ENCODE assay signal across 8 mouse cellular contexts in genomic region chr15:100669337-100669736, GRCm38 (mm10). TPM values are rescaled to one million over a fixed set of nuclear protein-coding genes. Genes with fewer than 3 reads are reported as not detected.
DNase-seq lines count a peak whose midpoint lies in the region; ATAC-seq and TF ChIP-seq lines count a peak whose summit lies in the region.

Gene Bin2, minus strand, starts transcription at chr15:100669553.

- peak; percentile 90 for DNase-seq in CD4-positive helper T cell, adult 2 months (ENCODE audit: low read depth, low spot score)
- no peak for DNase-seq in Patski (ENCODE audit: low read depth, low spot score)
- peak; percentile 94 for DNase-seq in induced T-regulatory cell, adult 2 months (ENCODE audit: low read depth)
- no peak for DNase-seq in left cerebral cortex, adult 18-20 months (ENCODE audit: low spot score in 2 of 2)
- no peak for DNase-seq in kidney, postnatal 25 days
- DNase-seq in forebrain, embryonic 11.5 days (ENCODE audit: low spot score), result no peak
- DNase-seq in retina, postnatal 1 day, result no peak

- no peaks in the 10 kb centered on the region for H3K27me3 ChIP-seq in Patski
- H3K27me3 ChIP-seq in forebrain, embryonic 11.5 days (ENCODE audit: control insufficient read depth, insufficient read depth, low read length), result no peaks in the 10 kb centered on the region

- in situ Hi-C loops in Patski (cut with MboI; ENCODE audit: low pct_unique_long_range_greater_than_20kb), result no loop called here

- CTCF ChIA-PET in Patski (lab: Charles Lee), result no interaction called here

- 95% methylated on average over 20 of the region's 20 CpGs for WGBS in forebrain, embryonic 11.5 days

- no peak within 1 kb of the TSS for H3K4me2 ChIP-seq in forebrain, embryonic 11.5 days (ENCODE audit: low read depth, low read length, severe bottlenecking)

- H3K4me3 ChIP-seq in forebrain, embryonic 11.5 days (ENCODE audit: low read depth, low read length), result no peak within 1 kb of the TSS

- no peaks in the 10 kb centered on the region; the same call in 1 of the 2 replicates for H3K4me1 ChIP-seq in forebrain, embryonic 11.5 days (replicated peaks; ENCODE audit: control insufficient read depth, insufficient read depth, low read length)

- POLR2A ChIA-PET in Patski (lab: Charles Lee), result no interaction called here

- TF ChIP-seq CTCF in Patski (IDR thresholded peaks at IDR 0.05), result no peak

- H3K9ac ChIP-seq in forebrain, embryonic 11.5 days (ENCODE audit: low read length), result no peak within 1 kb of the TSS

- H3K9me3 ChIP-seq in forebrain, embryonic 11.5 days (ENCODE audit: control insufficient read depth, low read length), result no peaks in the 10 kb centered on the region

- H3K27ac ChIP-seq in forebrain, embryonic 11.5 days (ENCODE audit: low read depth, low read length), result no peak within 1 kb of the TSS

- peak; percentile 17 for ATAC-seq in Patski
- peak; percentile 72 for ATAC-seq in monocyte, adult 5-6 weeks (replicated peaks; ENCODE audit: insufficient number of reproducible peaks, low FRiP score, low TSS enrichment, poor library complexity, severe bottlenecking)
- ATAC-seq in forebrain, embryonic 11.5 days (replicated peaks; ENCODE audit: low FRiP score), result no peak

- no peaks in the 10 kb centered on the region for H3K36me3 ChIP-seq in forebrain, embryonic 11.5 days (ENCODE audit: control insufficient read depth, insufficient read depth, low read length)

RNA-seq across cellular contexts. Expression of gene Bin2, which starts in this region (rescaled TPM):
- not detected for polyA plus RNA-seq in Patski (2021)
- 579 to 859 TPM (median 610 TPM) in 3 replicates for total RNA-seq in monocyte, adult 5-6 weeks (2017)
- total RNA-seq in left cerebral cortex, adult 18-20 months (2021), result 1 to 10 TPM; 5.2 to 5.4 TPM
- polyA plus RNA-seq in forebrain, embryonic 11.5 days (2014; fragmentation: Nextera tagmentation; extraction: Ambion mirVana), result 3.9 and 5.4 TPM in 2 replicates

Comparison
In these comparisons a context has a peak if more than half of its experiments do, and no peak if none do; other contexts are left out.
1. RNA of gene Bin2 (total RNA-seq): 579 to 859 TPM in monocyte, adult 5-6 weeks; 5.2 to 5.4 TPM in left cerebral cortex, adult 18-20 months; every median in the first group is over 10 times any median in the second.
2. Peak in ATAC-seq in Patski; RNA of the gene not detected or under 1 TPM.
3. DNase-seq: peak in CD4-positive helper T cell, adult 2 months (single experiment) and induced T-regulatory cell, adult 2 months (single experiment); none in Patski (single experiment), left cerebral cortex, adult 18-20 months (0 of 2), kidney, postnatal 25 days (0 of 2), forebrain, embryonic 11.5 days (single experiment) and retina, postnatal 1 day (single experiment).